Mouse (Mus musculus) bone marrow, adult 2 months (tissue): ENCODE measurements around the gene Ncoa5.

Experiments used
- CTCF ChIP-seq: fragments of 200-500 bp; IDR thresholded peaks from 2 replicates; pipeline ENCODE4 v1.5.1; 2011; ENCODE audit warnings: low read length, control low read depth; ENCODE audit not compliant: control insufficient read depth, insufficient read depth
- POLR2A ChIP-seq: fragments of 200-500 bp; IDR thresholded peaks from 2 replicates; pipeline ENCODE4 v1.6.1; 2011; ENCODE audit warnings: low read depth, mild to moderate bottlenecking, control low read depth, low read length, borderline replicate concordance; ENCODE audit not compliant: control insufficient read depth

GRCm38 (mm10) chr2:165050826-165051548 lies 16.3 kb upstream of the Ncoa5 start:
- no peak for TF ChIP-seq CTCF
- TF ChIP-seq POLR2A = no peak
